Mouse (Mus musculus) bone marrow macrophage, adult 2 months (primary cell): ENCODE measurements at regions not wholly inside any gene's neighbourhood (a gene's known extent, or its start where the extent isn't known, plus 50 kb on each side); places are given as distances from the start of the nearest gene placed in this dataset.

ENCODE experiments used
- CTCF ChIP-seq: IDR thresholded peaks from 2 replicates; pipeline ENCODE4 v1.5.1; 2012; ENCODE audit warnings: low read depth, mild to moderate bottlenecking, low read length, moderate library complexity
- POLR2A ChIP-seq: IDR thresholded peaks from 2 replicates; pipeline ENCODE4 v1.6.1; 2012; ENCODE audit warnings: mild to moderate bottlenecking, low read depth, low read length, borderline replicate concordance

- TF ChIP-seq CTCF (no peak), POLR2A (no peak)
Measured at GRCm38 (mm10) chr12:29348698-29349097, 179.5 kb upstream of the Myt1l start.
